Comparison of ENCODE assay signal across 9 mouse cellular contexts in the genomic region with DNA sequence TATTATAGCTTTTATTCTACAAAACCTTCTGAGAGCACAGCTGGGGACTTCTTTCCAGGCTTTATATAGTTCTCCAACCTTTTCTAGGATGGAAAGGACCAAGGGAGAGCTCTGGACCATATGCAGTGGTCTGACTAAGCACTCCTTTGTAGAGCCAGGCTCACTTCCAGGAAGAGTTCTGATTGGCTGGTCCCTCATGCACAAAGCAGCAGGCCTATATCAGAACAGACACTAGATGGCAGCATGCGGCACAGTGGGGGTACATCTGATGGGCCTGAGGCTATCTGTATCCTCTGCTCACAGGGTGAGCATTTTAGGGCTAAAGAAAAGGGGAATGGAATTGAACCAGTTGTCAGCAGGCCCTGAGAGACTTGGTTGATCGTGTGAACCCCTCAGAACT. TPM values are rescaled to one million over a fixed set of nuclear protein-coding genes. Genes with fewer than 3 reads are reported as not detected.
DNase-seq lines count a peak whose midpoint lies in the region; TF ChIP-seq lines count a peak whose summit lies in the region.
"Had no signal": no experiment of that assay in that cellular context is flagged by ENCODE, and none has a peak within 500 bp of the region (broad histone marks: within the 10 kb centered on the region; RNA-seq: fewer than 3 reads in every experiment).

No protein-coding gene starts in this region.

- H3K27ac ChIP-seq in bone marrow, adult 2 months (ENCODE audit: control insufficient read depth, insufficient read depth, low read depth, low read length, poor library complexity), result no peak overlapping the region

- H3K36me3 ChIP-seq in E14TG2a.4 (ENCODE audit: insufficient read depth, low read length), result no peaks in the 10 kb centered on the region

- no peaks in the 10 kb centered on the region; the same call in 1 of the 2 replicates for H3K27me3 ChIP-seq in E14TG2a.4 (ENCODE audit: insufficient read depth, low read length)

- TF ChIP-seq POLR2A in bone marrow, adult 2 months (IDR thresholded peaks at IDR 0.05; ENCODE audit: borderline replicate concordance, control insufficient read depth, low read depth, low read length), result no peak

- WGBS in bone marrow, adult 2 months, result 26% methylated on average over 2 of the region's 2 CpGs

- TF ChIP-seq CTCF in E14TG2a.4 (conservative IDR thresholded peaks at IDR 0.05; ENCODE audit: low read length), result peak; percentile 70
- peak; percentile 68 for TF ChIP-seq CTCF in bone marrow, adult 2 months (IDR thresholded peaks at IDR 0.05; ENCODE audit: control insufficient read depth, insufficient read depth, low read length)

- peak; percentile 55 for DNase-seq in fibroblast of lung, adult 2 months (ENCODE audit: low read depth)
- DNase-seq in heart, postnatal 36 days, result peak; percentile 41 to 62
- DNase-seq in layer of hippocampus, adult 11-12 months (ENCODE audit: low spot score), result peak; percentile 84
- peak; percentile 39 to 64 for DNase-seq in lung, adult 18-20 months
- peak; percentile 36 for DNase-seq in retina, adult 2 months (ENCODE audit: low read depth, low spot score)
- peak; percentile 88 for DNase-seq in thymus, postnatal 25 days

- 0 out of 2 replicates have a peak, but pooled peaks cover 6% of the 10 kb centered on the region for H3K4me1 ChIP-seq in E14TG2a.4 (replicated peaks; ENCODE audit: low read depth, low read length)
- no peaks in the 10 kb centered on the region for H3K4me1 ChIP-seq in bone marrow, adult 2 months (ENCODE audit: control insufficient read depth, insufficient read depth, low read length)

- H3K9me3 ChIP-seq in E14TG2a.4 (ENCODE audit: low read length), result peaks cover 5% of the 10 kb centered on the region; the same call in 1 of the 2 replicates

- H3K4me3 ChIP-seq in E14TG2a.4 (replicated peaks; ENCODE audit: low read length), result no peak overlapping the region
- H3K4me3 ChIP-seq in bone marrow, adult 2 months (replicated peaks; ENCODE audit: control insufficient read depth, low read depth, low read length), result no peak overlapping the region

- intact Hi-C loops in heart, postnatal 36 days (cut with DNase I), result loop anchor here (1.0 to 10.0 kb wide), 2 partner anchors 51 to 541 kb away; no protein-coding TSS in a partner anchor

RNA-seq across cellular contexts. Expression of gene 4930564D02Rik, which starts 47.6 kb away (rescaled TPM):
- not detected in 2 replicates for polyA plus RNA-seq in bone marrow, adult 2 months (2011; ENCODE audit: insufficient read depth, insufficient read length, low replicate concordance, missing spikeins)
- not detected for total RNA-seq in heart, postnatal 36 days (2021)
- polyA plus RNA-seq: gonadal fat pad, adult 2 months had no signal

Comparison
In these comparisons a context has a peak if more than half of its experiments do, and no peak if none do; other contexts are left out.
1. DNase-seq: peak in every context shown above with its lines; median percentile 88 in thymus, postnatal 25 days; 84 in layer of hippocampus, adult 11-12 months; 55 in fibroblast of lung, adult 2 months; 52 in heart, postnatal 36 days; 52 in lung, adult 18-20 months; 36 in retina, adult 2 months.